Mouse (Mus musculus) brain, embryonic 14.5 days (tissue): ENCODE measurements around the gene Dapk1.

Experiments used
- CTCF ChIP-seq: fragments of 200-500 bp; IDR thresholded peaks from 2 replicates; pipeline ENCODE4 v1.5.1; 2012; ENCODE audit warnings: inconsistent platforms, mild to moderate bottlenecking, moderate library complexity, borderline replicate concordance; ENCODE audit not compliant: insufficient read depth, insufficient read length; ENCODE audit errors: extremely low read depth
- POLR2A ChIP-seq: fragments of 200-500 bp; IDR thresholded peaks from 2 replicates; pipeline ENCODE4 v1.6.1; 2012; ENCODE audit warnings: mild to moderate bottlenecking, inconsistent platforms, borderline replicate concordance; ENCODE audit not compliant: poor library complexity, insufficient read depth, insufficient read length, severe bottlenecking; ENCODE audit errors: extremely low read depth

DNA sequence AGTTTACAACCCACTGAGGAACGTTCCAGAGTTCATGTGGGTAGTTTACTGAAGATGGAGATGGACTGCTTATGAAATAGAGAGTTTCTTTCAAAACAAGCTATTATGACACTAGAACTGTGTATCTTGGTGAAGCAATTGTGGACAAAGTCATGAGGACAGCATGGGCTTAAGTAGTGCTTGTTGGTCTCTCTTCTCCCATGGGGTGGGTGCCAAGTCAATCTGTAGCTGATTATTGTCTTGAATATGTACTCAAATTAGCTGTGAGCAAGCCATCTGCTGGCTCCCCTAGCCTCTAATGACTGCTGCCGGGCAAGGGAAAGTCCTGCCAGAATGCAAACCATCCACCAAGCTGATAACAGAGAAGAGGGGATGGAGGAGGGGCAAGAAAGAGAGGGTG is 58.3 kb downstream of the Dapk1 start:
- TF ChIP-seq CTCF, result no peak
- TF ChIP-seq POLR2A, result no peak
